Mouse (Mus musculus) hindlimb bud, embryonic 11.5 days (tissue): ENCODE data around the gene Lipk.

Source experiments
- DNase-seq: peaks from one replicate; pipeline ENCODE4 v3.0.0-alpha.2; 2012; ENCODE audit warnings: low read depth, low spot score; ENCODE audit errors: extremely low spot score

The Lipk gene

DNA sequence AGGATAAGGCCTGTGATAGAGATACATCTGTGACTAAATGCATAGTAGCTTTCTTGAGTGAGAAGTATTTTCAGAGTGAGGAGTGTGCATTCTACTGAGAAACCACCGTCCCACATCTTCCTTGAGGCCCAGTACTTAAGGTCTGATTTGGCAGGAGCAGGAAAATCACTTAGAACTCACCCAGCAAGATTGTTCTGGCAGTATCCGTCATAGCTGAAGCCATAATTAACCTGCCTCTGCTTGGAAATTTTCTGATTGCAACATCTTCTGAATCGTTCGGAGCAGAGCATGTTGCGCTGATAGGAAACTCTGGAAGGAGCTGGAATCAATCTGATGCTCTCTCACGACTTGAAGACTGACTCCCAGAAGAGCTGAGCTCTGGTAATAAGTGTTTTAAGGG is at the start of gene Lipk:
Gene Lipk (plus strand): TSS at position 289 of the 400 bp plus-strand sequence.
- no peak for DNase-seq

DNA sequence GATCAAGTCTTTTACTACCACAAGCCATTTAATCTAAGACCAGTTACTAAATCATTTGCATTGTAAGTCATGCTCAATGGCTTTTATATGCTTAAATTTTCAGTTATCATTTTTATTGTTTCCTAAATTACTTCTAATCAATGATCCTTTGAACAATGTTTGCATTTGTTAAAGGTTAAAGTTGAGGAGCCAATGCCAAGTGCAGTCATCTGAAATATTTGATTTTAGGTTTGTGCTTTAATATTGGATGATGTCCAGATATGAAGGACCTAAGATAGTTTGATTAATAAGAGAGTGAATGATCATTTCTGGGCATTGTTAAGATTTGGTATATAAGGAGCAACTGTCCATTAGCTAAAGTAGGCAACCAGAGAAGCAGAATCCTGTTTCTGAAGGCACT is 47.2 kb upstream of the Lipk start, which contains the start of gene Lipf:
Gene Lipf (plus strand): TSS at position 301 of the 400 bp plus-strand sequence.
- no peak for DNase-seq

DNA sequence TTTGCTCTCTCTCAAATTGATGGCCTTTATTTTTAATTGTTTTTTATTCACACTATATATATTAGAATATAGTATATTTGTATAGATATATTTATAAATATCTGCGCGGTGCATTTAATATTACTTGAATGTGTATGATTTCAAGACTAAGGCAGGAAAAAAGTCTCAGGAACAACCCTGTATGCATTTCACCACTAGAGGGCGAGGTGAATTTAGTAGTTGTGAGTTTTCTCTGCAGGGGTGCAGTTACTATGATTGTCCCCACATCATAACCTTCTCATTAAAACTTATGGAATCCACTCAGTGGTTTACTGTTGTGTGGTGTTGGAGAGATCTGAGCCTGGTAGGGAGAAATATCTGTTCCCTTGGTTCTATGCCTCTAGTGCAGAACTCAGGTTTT is 29.1 kb upstream of the Lipk start:
- no peak for DNase-seq

- no peak for DNase-seq
Observed at GRCm38 (mm10) chr19:33983043-33983442, 25.0 kb upstream of the Lipk start.

DNA sequence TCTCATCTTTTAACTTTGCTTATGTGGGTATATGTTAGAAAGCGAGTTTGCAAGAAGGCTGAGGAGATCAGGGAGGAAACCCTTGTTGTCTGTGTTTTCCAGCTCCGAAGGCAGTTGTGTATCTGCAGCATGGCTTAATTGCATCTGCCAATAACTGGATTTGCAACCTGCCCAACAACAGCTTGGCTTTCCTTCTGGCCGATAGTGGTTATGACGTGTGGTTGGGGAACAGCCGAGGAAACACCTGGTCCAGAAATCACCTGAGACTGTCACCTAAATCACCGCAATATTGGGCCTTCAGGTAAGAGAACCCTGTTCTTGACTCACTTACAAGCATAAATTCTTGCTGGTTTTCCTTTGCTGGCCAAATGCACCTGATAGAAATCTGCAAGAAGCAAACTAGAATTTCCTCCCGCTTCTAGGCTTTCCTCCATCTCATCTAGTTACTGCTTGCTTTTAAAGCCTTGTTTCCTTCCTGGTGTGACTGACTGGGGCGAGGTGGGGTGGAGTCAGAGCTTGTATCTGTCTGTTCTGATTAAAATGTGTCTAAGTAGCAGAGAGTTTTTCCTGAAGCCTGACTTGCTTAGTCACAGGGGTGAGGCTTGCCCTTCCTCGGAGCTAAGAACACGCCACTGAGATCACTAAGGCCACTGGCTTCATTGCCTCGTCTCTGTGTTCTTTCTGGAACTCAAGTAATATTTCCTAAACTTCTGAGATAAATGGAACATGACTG is 13.5 kb downstream of the Lipk start:
- DNase-seq: no peak

DNA sequence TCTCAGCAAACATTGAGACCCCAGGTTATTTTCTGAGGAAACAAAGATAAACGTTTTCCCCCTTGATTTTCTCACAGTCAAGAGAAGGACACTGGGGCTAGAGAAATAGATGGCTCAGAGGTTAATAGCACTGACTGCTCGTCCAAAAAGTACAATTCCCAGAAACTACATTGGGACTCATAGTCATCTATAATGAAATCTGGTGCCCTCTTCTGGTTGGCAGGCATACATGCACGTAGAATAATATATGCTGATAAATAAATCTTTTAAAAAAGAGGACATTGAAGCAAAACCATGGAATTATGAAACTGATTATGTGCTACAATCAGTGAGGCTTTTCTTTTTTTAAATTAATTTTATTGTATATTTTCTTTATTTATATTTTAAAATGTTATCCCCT is 14.7 kb downstream of the Lipk start:
- DNase-seq: no peak

- DNase-seq: no peak
Observed at GRCm38 (mm10) chr19:34039731-34040130, 31.6 kb downstream of the Lipk start.

GRCm38 (mm10) chr19:34043008-34043407 is 34.9 kb downstream of the Lipk start:
- no peak for DNase-seq

GRCm38 (mm10) chr19:34049371-34050039 is 41.4 kb downstream of the Lipk start:
- no peak for DNase-seq

GRCm38 (mm10) chr19:34051502-34051901 is 43.4 kb downstream of the Lipk start:
- DNase-seq: no peak

GRCm38 (mm10) chr19:34063547-34063946 is 55.5 kb downstream of the Lipk start:
- DNase-seq: no peak

GRCm38 (mm10) chr19:34064059-34064458 is 56.0 kb downstream of the Lipk start:
- no peak for DNase-seq

GRCm38 (mm10) chr19:34066779-34067472 is 58.8 kb downstream of the Lipk start, which contains the start of gene Lipn:
TSS of gene Lipn (plus strand) at chr19:34067358.
- no peak for DNase-seq

- DNase-seq: no peak
Observed at GRCm38 (mm10) chr19:34074239-34074638, 66.1 kb downstream of the Lipk start.

DNA sequence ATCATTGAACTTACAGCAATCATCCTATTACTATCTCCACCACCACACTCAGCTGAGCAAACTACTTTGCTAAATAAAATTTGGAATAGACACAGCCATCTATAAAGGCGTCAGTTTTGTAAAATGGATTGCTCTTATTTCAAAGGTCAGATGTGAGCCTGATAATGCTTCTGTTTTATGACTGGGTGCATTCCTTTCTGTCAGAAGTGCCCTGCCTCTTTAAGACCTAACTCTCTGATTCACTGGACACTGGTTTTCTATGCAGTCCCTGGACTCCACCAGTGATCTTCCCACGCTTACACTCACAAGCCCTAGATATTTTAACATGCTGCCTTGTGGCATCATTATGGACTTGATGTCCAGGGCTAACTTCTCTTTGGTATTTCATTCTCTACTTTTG is 70.0 kb downstream of the Lipk start:
- DNase-seq: no peak

GRCm38 (mm10) chr19:34089011-34089680 is 81.1 kb downstream of the Lipk start:
- no peak for DNase-seq

DNA sequence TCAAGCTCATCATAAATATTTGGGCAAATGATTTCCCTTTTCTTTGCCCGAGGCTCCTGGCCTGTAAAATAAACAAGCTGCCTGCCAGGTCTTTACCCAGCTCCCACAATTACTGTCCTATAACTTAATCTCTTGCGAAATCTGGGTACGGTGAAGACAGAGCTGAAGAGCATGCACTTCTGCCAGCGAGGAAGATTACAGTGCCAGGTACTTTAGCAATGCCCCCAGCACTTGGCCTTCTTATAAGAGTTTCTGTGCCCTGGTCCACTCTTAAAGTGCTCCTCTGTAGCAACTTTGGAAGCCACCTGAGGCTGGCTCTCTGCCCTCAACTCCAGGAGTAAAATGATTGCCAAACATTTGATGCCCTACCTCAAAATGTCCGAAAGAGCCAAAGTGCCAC is 87.3 kb downstream of the Lipk start:
- DNase-seq: no peak

DNA sequence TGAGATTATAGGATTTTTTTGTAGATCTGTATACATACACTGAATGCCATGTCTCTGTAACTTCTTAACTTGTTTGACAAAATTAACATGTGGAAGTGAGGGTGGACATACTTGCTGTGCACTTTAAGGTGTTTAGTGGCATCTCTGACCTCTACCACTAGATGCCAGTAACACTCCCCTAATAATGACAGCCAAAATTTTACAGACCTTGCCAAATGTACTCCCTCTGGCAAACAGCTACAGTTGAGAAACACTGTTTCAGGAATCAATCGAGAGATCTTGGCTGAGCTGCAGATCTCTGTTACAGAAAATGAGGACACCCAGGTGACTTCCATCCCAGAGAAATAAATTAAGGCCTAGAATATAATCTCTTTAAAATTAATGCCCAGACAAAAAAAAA is 88.1 kb downstream of the Lipk start:
- no peak for DNase-seq
